Mouse (Mus musculus) megakaryocyte, embryonic 14.5 days (primary cell): Measurements from ENCODE around the gene Akt1. TPM values are rescaled to one million over a fixed set of nuclear protein-coding genes. Genes with fewer than 3 reads are reported as not detected.

ENCODE experiments used
- H3K27me3 ChIP-seq: replicated peaks from 2 replicates; pipeline ENCODE3; 2012; ENCODE audit warnings: inconsistent platforms
- H3K36me3 ChIP-seq: replicated peaks from 2 replicates; pipeline ENCODE3; 2012; ENCODE audit warnings: low read length, inconsistent platforms, mixed read lengths
- H3K4me1 ChIP-seq: 2 replicates; pipeline ENCODE4 v1.6.1; 2012; ENCODE audit warnings: inconsistent platforms
- H3K4me3 ChIP-seq: replicated peaks from 2 replicates; pipeline ENCODE3; 2012; ENCODE audit warnings: moderate library complexity, mild to moderate bottlenecking, inconsistent platforms
- H3K9me3 ChIP-seq: 2 replicates; pipeline ENCODE4 v1.6.1; 2012; ENCODE audit warnings: inconsistent platforms
- FLI1 ChIP-seq: IDR thresholded peaks from 2 replicates; pipeline ENCODE4 v1.6.1; 2012; ENCODE audit warnings: low read length, inconsistent platforms, mixed read lengths
- GATA1 ChIP-seq: IDR thresholded peaks from 3 replicates; pipeline ENCODE4 v1.6.1; 2012; ENCODE audit warnings: mixed read lengths, low read length, inconsistent platforms, borderline replicate concordance
- polyA plus RNA-seq: library from polyadenylated mRNA; stranded (reverse); fragments of >175 nt; gene quantifications from 2 replicates; pipeline ENCODE4 v1.2.3, GENCODE M21; 2012; ENCODE audit warnings: low replicate concordance; ENCODE audit not compliant: insufficient read depth

Gene Akt1
- polyA plus RNA-seq, 1 experiment = 415 TPM

- no peaks in the 10 kb centered on the region for H3K27me3 ChIP-seq
- no peaks in the 10 kb centered on the region for H3K9me3 ChIP-seq
- TF ChIP-seq FLI1 (no peak), GATA1 (no peak)
- H3K4me1 ChIP-seq = peaks cover 31% of the 10 kb centered on the region
- H3K4me3 ChIP-seq = no peak overlapping the region
- peaks cover 99% of the 10 kb centered on the region for H3K36me3 ChIP-seq
These were observed 11.4 kb downstream of the Akt1 start for GRCm38 (mm10) chr12:112663303-112663702.

- peaks cover 16% of the 10 kb centered on the region for H3K4me1 ChIP-seq
- peaks cover 99% of the 10 kb centered on the region for H3K36me3 ChIP-seq
- no peak for TF ChIP-seq FLI1
- no peak for TF ChIP-seq GATA1
- H3K9me3 ChIP-seq = no peaks in the 10 kb centered on the region
- H3K27me3 ChIP-seq = no peaks in the 10 kb centered on the region
- no peak overlapping the region for H3K4me3 ChIP-seq
These were observed 12.8 kb downstream of the Akt1 start for GRCm38 (mm10) chr12:112661851-112662250.

- no peak for TF ChIP-seq FLI1
- no peak for TF ChIP-seq GATA1
- H3K4me1 ChIP-seq = peaks cover 10% of the 10 kb centered on the region
- no peaks in the 10 kb centered on the region for H3K9me3 ChIP-seq
- H3K27me3 ChIP-seq = no peaks in the 10 kb centered on the region
- H3K4me3 ChIP-seq = no peak overlapping the region
- H3K36me3 ChIP-seq = peaks cover 99% of the 10 kb centered on the region
These were observed 13.4 kb downstream of the Akt1 start for GRCm38 (mm10) chr12:112661327-112661605.

GRCm38 (mm10) chr12:112660576-112661326 lies 13.9 kb downstream of the Akt1 start:
- peaks cover 5% of the 10 kb centered on the region for H3K4me1 ChIP-seq
- peaks cover 99% of the 10 kb centered on the region for H3K36me3 ChIP-seq
- no peak overlapping the region for H3K4me3 ChIP-seq
- no peak for TF ChIP-seq FLI1
- TF ChIP-seq GATA1 = no peak
- no peaks in the 10 kb centered on the region for H3K9me3 ChIP-seq
- no peaks in the 10 kb centered on the region for H3K27me3 ChIP-seq

- no peaks in the 10 kb centered on the region for H3K9me3 ChIP-seq
- TF ChIP-seq FLI1 (no peak), GATA1 (no peak)
- H3K27me3 ChIP-seq = no peaks in the 10 kb centered on the region
- H3K36me3 ChIP-seq = peaks cover 100% of the 10 kb centered on the region
- no peak overlapping the region for H3K4me3 ChIP-seq
- no peaks in the 10 kb centered on the region; the same call in 1 of the 2 replicates for H3K4me1 ChIP-seq
These were observed 15.6 kb downstream of the Akt1 start for GRCm38 (mm10) chr12:112659109-112659508.

GRCm38 (mm10) chr12:112658619-112659018 lies 16.1 kb downstream of the Akt1 start:
- Histone ChIP-seq H3K4me1 (no peaks in the 10 kb centered on the region; the same call in 1 of the 2 replicates), H3K36me3 (peaks cover 100% of the 10 kb centered on the region), H3K9me3 (no peaks in the 10 kb centered on the region), H3K27me3 (no peaks in the 10 kb centered on the region), H3K4me3 (no peak overlapping the region)
- TF ChIP-seq GATA1 (no peak), FLI1 (no peak)

- Histone ChIP-seq H3K36me3 (peaks cover 100% of the 10 kb centered on the region), H3K27me3 (no peaks in the 10 kb centered on the region), H3K4me3 (no peak overlapping the region), H3K4me1 (peaks cover 11% of the 10 kb centered on the region), H3K9me3 (no peaks in the 10 kb centered on the region)
- TF ChIP-seq GATA1 = no peak
- no peak for TF ChIP-seq FLI1
These were observed 20.6 kb downstream of the Akt1 start for GRCm38 (mm10) chr12:112654076-112654475.

- no peak overlapping the region for H3K4me3 ChIP-seq
- peaks cover 100% of the 10 kb centered on the region for H3K36me3 ChIP-seq
- no peaks in the 10 kb centered on the region for H3K9me3 ChIP-seq
- TF ChIP-seq FLI1 (no peak), GATA1 (no peak)
- no peaks in the 10 kb centered on the region for H3K27me3 ChIP-seq
- peaks cover 19% of the 10 kb centered on the region for H3K4me1 ChIP-seq
These were observed 21.4 kb downstream of the Akt1 start for GRCm38 (mm10) chr12:112653157-112653824.

GRCm38 (mm10) chr12:112651778-112652439 lies 22.8 kb downstream of the Akt1 start:
- Histone ChIP-seq H3K4me3 (no peak overlapping the region), H3K36me3 (peaks cover 100% of the 10 kb centered on the region), H3K9me3 (no peaks in the 10 kb centered on the region), H3K27me3 (no peaks in the 10 kb centered on the region), H3K4me1 (peaks cover 33% of the 10 kb centered on the region)
- TF ChIP-seq FLI1 = no peak
- TF ChIP-seq GATA1 = no peak

- TF ChIP-seq GATA1 (no peak), FLI1 (no peak)
These were observed 26.6 kb downstream of the Akt1 start for GRCm38 (mm10) chr12:112648081-112648480.

More at GRCm38 (mm10) chr12:112648081-112648480, 26.6 kb downstream of the Akt1 start:
- H3K36me3 ChIP-seq = peaks cover 64% of the 10 kb centered on the region
- H3K4me3 ChIP-seq = peak overlapping the region; percentile 56
- H3K27me3 ChIP-seq = no peaks in the 10 kb centered on the region
- H3K9me3 ChIP-seq = no peaks in the 10 kb centered on the region
- peaks cover 58% of the 10 kb centered on the region for H3K4me1 ChIP-seq
